7 mouse cellular contexts compared by ENCODE assay signal in the genomic region with DNA sequence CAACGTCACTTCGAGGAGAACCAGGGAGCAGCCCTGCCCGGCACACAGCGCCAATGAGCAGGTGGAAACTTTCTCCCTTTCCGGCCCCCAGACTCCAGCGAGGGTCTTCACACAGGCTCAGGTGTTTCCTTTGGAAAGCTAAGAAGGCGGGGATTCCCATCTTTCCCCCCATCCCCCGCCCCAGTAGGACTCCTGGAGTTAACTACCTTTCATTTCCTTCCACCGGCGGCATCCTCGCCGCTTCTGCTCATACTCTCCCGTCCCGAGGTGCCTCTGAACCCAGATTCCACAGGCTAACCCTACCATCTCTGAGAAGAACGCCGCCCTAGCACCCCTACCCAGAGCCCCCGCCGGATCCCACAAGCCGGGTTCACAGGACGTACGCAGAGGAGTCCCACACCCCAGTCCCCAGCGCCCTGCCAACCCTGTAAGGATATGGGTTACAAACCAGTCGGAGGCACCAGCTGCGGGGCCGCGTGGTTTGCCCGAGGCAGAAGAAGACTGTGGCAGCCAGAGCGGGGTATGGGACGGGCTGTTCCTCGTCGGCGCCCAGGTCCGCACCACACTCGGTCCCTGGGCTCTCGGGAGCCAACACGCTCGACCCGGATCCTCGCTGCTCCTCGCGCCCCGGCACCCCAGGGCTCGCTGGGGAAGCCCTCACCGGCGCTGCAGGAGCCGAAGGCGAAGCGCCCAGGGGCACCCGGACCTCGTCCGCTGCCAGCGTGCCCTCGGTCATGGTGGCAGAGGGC. TPM values are rescaled to one million over a fixed set of nuclear protein-coding genes. Genes with fewer than 3 reads are reported as not detected.
DNase-seq lines count a peak whose midpoint lies in the region; ATAC-seq and TF ChIP-seq lines count a peak whose summit lies in the region.

No protein-coding gene starts in this region.

- no peak for ATAC-seq in intestine, postnatal 0 days
- ATAC-seq in midbrain, embryonic 14.5 days (ENCODE audit: low FRiP score, low TSS enrichment) = peak; percentile 22

- peaks cover 62% of the 10 kb centered on the region for H3K4me1 ChIP-seq in forebrain, embryonic 10.5 days
- no peaks in the 10 kb centered on the region for H3K4me1 ChIP-seq in intestine, postnatal 0 days (replicated peaks; ENCODE audit: control insufficient read depth, insufficient read depth, low read length)
- H3K4me1 ChIP-seq in midbrain, embryonic 14.5 days (ENCODE audit: control insufficient read depth, insufficient read depth, low read length) = peaks cover 29% of the 10 kb centered on the region

- H3K27me3 ChIP-seq in forebrain, embryonic 10.5 days (ENCODE audit: poor library complexity, severe bottlenecking) = peaks cover 94% of the 10 kb centered on the region
- peaks cover 34% of the 10 kb centered on the region for H3K27me3 ChIP-seq in intestine, postnatal 0 days (replicated peaks; ENCODE audit: control insufficient read depth, insufficient read depth, low read length)
- H3K27me3 ChIP-seq in midbrain, embryonic 14.5 days (ENCODE audit: control insufficient read depth, insufficient read depth, low read length) = peaks cover 5% of the 10 kb centered on the region; the same call in 1 of the 2 replicates

- TF ChIP-seq CTCF in layer of hippocampus, adult 2 months (conservative IDR thresholded peaks at IDR 0.05) = no peak
- TF ChIP-seq CTCF in brain, embryonic 14.5 days (IDR thresholded peaks at IDR 0.05; ENCODE audit: borderline replicate concordance, extremely low read depth, insufficient read depth, insufficient read length) = no peak
- no peak for TF ChIP-seq CTCF in intestine, postnatal 0 days (IDR thresholded peaks at IDR 0.05; ENCODE audit: low read depth)

- peak overlapping the region; percentile 96 for H3K27ac ChIP-seq in layer of hippocampus, adult 2 months
- peak overlapping the region; percentile 88 for H3K27ac ChIP-seq in forebrain, embryonic 10.5 days
- peak overlapping the region; percentile 16; the same call in 1 of the 2 replicates for H3K27ac ChIP-seq in intestine, postnatal 0 days (ENCODE audit: low read depth, low read length)
- H3K27ac ChIP-seq in midbrain, embryonic 14.5 days (replicated peaks; ENCODE audit: low read depth, low read length) = peak overlapping the region; percentile 84

- WGBS in forebrain, embryonic 10.5 days = under 1% methylated on average over 53 of the region's 53 CpGs
- under 1% methylated on average over 53 of the region's 53 CpGs for WGBS in intestine, postnatal 0 days
- 1% methylated on average over 53 of the region's 53 CpGs for WGBS in midbrain, embryonic 14.5 days

- peak overlapping the region; percentile 51 for H3K9ac ChIP-seq in intestine, postnatal 0 days (ENCODE audit: low read depth, low read length)
- peak overlapping the region; percentile 89 for H3K9ac ChIP-seq in midbrain, embryonic 14.5 days (replicated peaks; ENCODE audit: low read length)

- H3K36me3 ChIP-seq in forebrain, embryonic 10.5 days (replicated peaks) = no peaks in the 10 kb centered on the region
- H3K36me3 ChIP-seq in intestine, postnatal 0 days (ENCODE audit: control insufficient read depth, insufficient read depth) = no peaks in the 10 kb centered on the region
- no peaks in the 10 kb centered on the region for H3K36me3 ChIP-seq in midbrain, embryonic 14.5 days (ENCODE audit: control insufficient read depth, insufficient read depth, low read length)

- peak overlapping the region; percentile 82 for H3K4me2 ChIP-seq in intestine, postnatal 0 days (replicated peaks; ENCODE audit: low read depth)
- peak overlapping the region; percentile 86 for H3K4me2 ChIP-seq in midbrain, embryonic 14.5 days (ENCODE audit: low read length)

- DNase-seq in layer of hippocampus, adult 2 months (ENCODE audit: low spot score in 2 of 2) = no peak
- DNase-seq in layer of hippocampus, adult 9-10 months (ENCODE audit: low spot score) = no peak
- peak; percentile 55 for DNase-seq in brain, embryonic 14.5 days (ENCODE audit: low read depth)
- DNase-seq in forebrain, embryonic 10.5 days (ENCODE audit: extremely low spot score, low spot score) = peak; percentile 50
- DNase-seq in midbrain, embryonic 14.5 days = peak; percentile 72
- no peak for DNase-seq in thymus, postnatal 14 days

- H3K4me3 ChIP-seq in layer of hippocampus, adult 2 months = peak overlapping the region; percentile 85
- H3K4me3 ChIP-seq in forebrain, embryonic 10.5 days = peak overlapping the region; percentile 83
- H3K4me3 ChIP-seq in intestine, postnatal 0 days (ENCODE audit: low read depth, low read length) = peak overlapping the region; percentile 58
- H3K4me3 ChIP-seq in midbrain, embryonic 14.5 days (replicated peaks; ENCODE audit: low read depth, low read length) = peak overlapping the region; percentile 79

- H3K9me3 ChIP-seq in forebrain, embryonic 10.5 days = no peaks in the 10 kb centered on the region
- no peaks in the 10 kb centered on the region for H3K9me3 ChIP-seq in intestine, postnatal 0 days (ENCODE audit: control insufficient read depth)
- no peaks in the 10 kb centered on the region for H3K9me3 ChIP-seq in midbrain, embryonic 14.5 days (ENCODE audit: control insufficient read depth, low read length)

- TF ChIP-seq POLR2A in brain, embryonic 14.5 days (IDR thresholded peaks at IDR 0.05; ENCODE audit: borderline replicate concordance, extremely low read depth, insufficient read depth, insufficient read length, poor library complexity, severe bottlenecking) = no peak

RNA-seq across cellular contexts. Expression of a gene that starts 1.0 kb away (rescaled TPM):
- total RNA-seq in layer of hippocampus, adult 2 months (2021) = 100 to 1,000 TPM; 121 to 142 TPM
- 90.4 and 118 TPM in 2 replicates for polyA plus RNA-seq in brain, embryonic 14.5 days (2012; rRNA removed)
- polyA plus RNA-seq in forebrain, embryonic 10.5 days (2016; fragmentation: Nextera tagmentation; extraction: Ambion mirVana) = 1.7 and 2.2 TPM in 2 replicates
- polyA plus RNA-seq in intestine, postnatal 0 days (2015; fragmentation: Nextera tagmentation; extraction: Ambion mirVana) = 1.7 and 1.9 TPM in 2 replicates
- 11.3 and 15.0 TPM in 2 replicates for polyA plus RNA-seq in midbrain, embryonic 14.5 days (2014; fragmentation: Nextera tagmentation; extraction: Ambion mirVana)

RNA-seq across cellular contexts. Expression of a gene that starts 21.8 kb away (rescaled TPM):
- 1 to 10 TPM; 1.8 to 2.0 TPM for total RNA-seq in layer of hippocampus, adult 2 months (2021)
- 1.1 and 1.4 TPM in 2 replicates for polyA plus RNA-seq in brain, embryonic 14.5 days (2012; rRNA removed)
- 0.18 TPM in 1 of 2 replicates, not detected in the other for polyA plus RNA-seq in forebrain, embryonic 10.5 days (2016; fragmentation: Nextera tagmentation; extraction: Ambion mirVana)
- not detected in 2 replicates for polyA plus RNA-seq in intestine, postnatal 0 days (2015; fragmentation: Nextera tagmentation; extraction: Ambion mirVana)
- polyA plus RNA-seq in midbrain, embryonic 14.5 days (2014; fragmentation: Nextera tagmentation; extraction: Ambion mirVana) = 0.46 and 0.50 TPM in 2 replicates

Comparison
In these comparisons a context has a peak if more than half of its experiments do, and no peak if none do; other contexts are left out.
1. DNase-seq: peak in brain, embryonic 14.5 days (single experiment), forebrain, embryonic 10.5 days (single experiment) and midbrain, embryonic 14.5 days (single experiment); none in layer of hippocampus, adult 2 months (0 of 2), layer of hippocampus, adult 9-10 months (single experiment) and thymus, postnatal 14 days (single experiment).
2. H3K27ac ChIP-seq: peak in every context shown above with its lines; median percentile 96 in layer of hippocampus, adult 2 months; 88 in forebrain, embryonic 10.5 days; 84 in midbrain, embryonic 14.5 days; 16 in intestine, postnatal 0 days.
3. Peak in every context shown above with its lines, with median percentiles within 50 percentile points of each other: H3K4me3 ChIP-seq.